Mouse (Mus musculus): ENCODE measurements around the gene Igfbp4. TPM values are rescaled to one million over a fixed set of nuclear protein-coding genes. Genes with fewer than 3 reads are reported as not detected.

Gene Igfbp4
- polyA plus RNA-seq, 1 experiment from 2014 or later, result 966 TPM

DNA sequence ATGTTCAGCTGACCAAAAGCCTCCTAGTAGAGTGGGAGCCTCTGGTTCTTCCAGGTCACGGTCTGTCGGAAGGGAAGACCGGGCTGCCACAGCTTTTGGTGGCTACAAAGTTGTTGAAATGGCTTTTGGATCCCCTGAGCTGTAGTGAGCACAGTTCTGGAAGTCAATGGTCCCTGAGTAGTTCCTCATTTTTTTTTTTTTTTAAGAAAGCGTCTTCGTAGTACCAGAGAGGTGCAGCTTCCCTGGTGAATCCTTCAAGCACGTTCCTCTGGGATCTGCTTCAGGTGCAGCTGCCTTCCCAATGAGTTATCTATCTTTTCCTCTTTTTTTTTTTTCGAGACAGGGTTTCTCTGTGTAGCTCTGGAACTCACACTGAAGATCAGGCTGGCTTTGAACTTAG is 52.7 kb downstream of the Igfbp4 start:
- Histone ChIP-seq H3K27me3 (replicated peaks; ENCODE audit: control insufficient read depth, insufficient read depth, low read length) (no peaks in the 10 kb centered on the region), H3K4me2 (ENCODE audit: low read depth, low read length) (no peak overlapping the region), H3K4me1 (ENCODE audit: control insufficient read depth, insufficient read depth, low read length) (0 out of 2 replicates have a peak, but pooled peaks cover 5% of the 10 kb centered on the region), H3K4me3 (ENCODE audit: low read depth, low read length) (no peak overlapping the region), H3K27ac (replicated peaks; ENCODE audit: low read depth, low read length) (no peak overlapping the region), H3K36me3 (ENCODE audit: control insufficient read depth, insufficient read depth, low read length) (no peaks in the 10 kb centered on the region), H3K9me3 (ENCODE audit: control insufficient read depth, low read length) (no peaks in the 10 kb centered on the region), H3K9ac (ENCODE audit: low read depth, low read length) (no peak overlapping the region)
- no peak for DNase-seq (ENCODE audit: low spot score)
- ATAC-seq (ENCODE audit: low read depth), result no peak
- WGBS, result 91% methylated on average over 7 of the region's 7 CpGs

DNA sequence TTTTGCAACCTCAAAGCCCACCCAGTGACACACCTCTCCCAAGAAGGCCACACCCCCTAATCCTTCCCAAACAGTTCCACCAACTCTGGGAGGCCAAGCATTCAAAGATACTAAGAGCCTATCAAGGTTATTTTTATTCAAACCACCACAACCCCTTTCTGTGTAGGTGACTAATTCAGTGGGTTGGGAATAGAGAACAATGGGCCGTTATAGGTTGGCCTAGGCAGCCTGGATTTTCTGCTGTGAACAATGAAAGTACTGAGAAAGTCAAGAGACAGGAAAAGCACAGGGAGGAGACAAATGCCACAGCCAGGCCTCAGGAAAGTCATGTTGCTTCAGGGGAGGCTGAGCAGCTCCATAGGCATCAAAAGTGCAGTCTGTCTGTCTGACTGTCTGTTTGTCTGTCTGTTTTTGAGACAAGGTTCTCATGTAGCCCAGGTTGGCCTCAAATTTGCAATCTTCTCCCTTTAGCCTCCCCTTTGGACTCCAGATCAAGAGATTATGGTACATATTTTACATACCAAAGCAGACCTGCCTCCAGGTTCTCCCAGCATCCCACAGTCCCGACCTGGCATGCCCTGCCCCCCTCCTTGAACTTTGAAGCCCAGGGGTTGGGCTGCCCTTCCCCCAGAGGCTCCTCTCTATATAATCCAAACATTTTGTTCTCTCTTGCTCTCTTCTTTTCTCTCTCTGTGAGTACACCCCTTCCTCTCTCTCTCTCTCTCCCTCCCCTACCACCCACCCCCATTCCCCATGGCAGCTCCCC is 54.0 kb downstream of the Igfbp4 start:
- Histone ChIP-seq H3K27me3 (replicated peaks; ENCODE audit: control insufficient read depth, insufficient read depth, low read length) (no peaks in the 10 kb centered on the region), H3K4me2 (ENCODE audit: low read depth, low read length) (no peak overlapping the region), H3K4me1 (ENCODE audit: control insufficient read depth, insufficient read depth, low read length) (0 out of 2 replicates have a peak, but pooled peaks cover 5% of the 10 kb centered on the region), H3K9me3 (ENCODE audit: control insufficient read depth, low read length) (no peaks in the 10 kb centered on the region), H3K27ac (replicated peaks; ENCODE audit: low read depth, low read length) (no peak overlapping the region), H3K36me3 (ENCODE audit: control insufficient read depth, insufficient read depth, low read length) (no peaks in the 10 kb centered on the region), H3K9ac (ENCODE audit: low read depth, low read length) (no peak overlapping the region), H3K4me3 (ENCODE audit: low read depth, low read length) (no peak overlapping the region)
- no peak for ATAC-seq (ENCODE audit: low read depth)
- DNase-seq (ENCODE audit: low spot score), result no peak
- WGBS, result 32% methylated on average over 2 of the region's 2 CpGs

DNA sequence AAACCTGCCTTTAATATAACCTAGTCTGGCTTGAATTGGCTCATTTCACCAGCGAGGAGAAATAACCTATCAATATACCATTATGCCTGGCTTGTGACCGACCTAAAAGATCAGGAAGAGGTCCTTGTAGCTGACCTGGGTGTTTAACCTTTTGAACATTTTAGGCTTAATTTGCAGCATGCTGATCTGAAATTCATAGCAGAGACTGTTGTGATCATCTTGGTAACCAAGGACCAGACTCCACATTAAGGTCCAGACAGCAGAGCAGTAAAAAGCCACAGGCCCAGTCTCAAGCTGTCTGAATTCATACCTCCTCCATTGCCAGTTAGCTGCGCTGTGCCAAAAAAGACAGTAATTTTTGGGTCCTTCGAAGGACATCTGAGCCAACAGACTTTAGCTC is 54.7 kb downstream of the Igfbp4 start:
- no peak overlapping the region for H3K4me3 ChIP-seq (ENCODE audit: low read depth, low read length)
- no peak overlapping the region for H3K9ac ChIP-seq (ENCODE audit: low read depth, low read length)
- H3K4me2 ChIP-seq (ENCODE audit: low read depth, low read length), result no peak overlapping the region
- H3K27me3 ChIP-seq (replicated peaks; ENCODE audit: control insufficient read depth, insufficient read depth, low read length), result no peaks in the 10 kb centered on the region
- peak overlapping the region; percentile 36; the same call in 1 of the 2 replicates for H3K27ac ChIP-seq (replicated peaks; ENCODE audit: low read depth, low read length)
- no peaks in the 10 kb centered on the region for H3K36me3 ChIP-seq (ENCODE audit: control insufficient read depth, insufficient read depth, low read length)
- no peaks in the 10 kb centered on the region for H3K9me3 ChIP-seq (ENCODE audit: control insufficient read depth, low read length)
- no peak for ATAC-seq (ENCODE audit: low read depth)
- WGBS, result 48% methylated on average over 4 of the region's 4 CpGs
- peaks cover 7% of the 10 kb centered on the region; the same call in 1 of the 2 replicates for H3K4me1 ChIP-seq (ENCODE audit: control insufficient read depth, insufficient read depth, low read length)
- no peak for DNase-seq (ENCODE audit: low spot score)

DNA sequence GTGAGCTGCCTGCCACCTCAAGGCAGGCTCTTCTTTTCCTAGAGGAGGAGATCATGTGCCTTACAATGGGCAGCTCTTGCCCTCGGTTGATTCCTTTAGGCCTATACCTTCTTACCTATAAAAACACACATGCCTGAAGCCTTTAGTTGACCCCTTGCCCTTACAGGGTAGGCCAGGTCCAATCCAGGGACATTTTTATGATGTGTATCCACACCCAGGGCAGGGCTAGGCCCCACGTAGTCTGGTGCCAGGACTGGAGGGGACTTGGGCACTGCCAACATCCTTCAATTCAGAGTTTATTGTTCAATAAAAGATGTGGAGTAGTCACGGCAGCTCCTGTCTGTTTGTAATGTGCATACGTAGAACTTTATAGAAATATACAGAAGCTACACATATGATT is 55.4 kb downstream of the Igfbp4 start:
- WGBS, result 72% methylated on average over 4 of the region's 4 CpGs

DNA sequence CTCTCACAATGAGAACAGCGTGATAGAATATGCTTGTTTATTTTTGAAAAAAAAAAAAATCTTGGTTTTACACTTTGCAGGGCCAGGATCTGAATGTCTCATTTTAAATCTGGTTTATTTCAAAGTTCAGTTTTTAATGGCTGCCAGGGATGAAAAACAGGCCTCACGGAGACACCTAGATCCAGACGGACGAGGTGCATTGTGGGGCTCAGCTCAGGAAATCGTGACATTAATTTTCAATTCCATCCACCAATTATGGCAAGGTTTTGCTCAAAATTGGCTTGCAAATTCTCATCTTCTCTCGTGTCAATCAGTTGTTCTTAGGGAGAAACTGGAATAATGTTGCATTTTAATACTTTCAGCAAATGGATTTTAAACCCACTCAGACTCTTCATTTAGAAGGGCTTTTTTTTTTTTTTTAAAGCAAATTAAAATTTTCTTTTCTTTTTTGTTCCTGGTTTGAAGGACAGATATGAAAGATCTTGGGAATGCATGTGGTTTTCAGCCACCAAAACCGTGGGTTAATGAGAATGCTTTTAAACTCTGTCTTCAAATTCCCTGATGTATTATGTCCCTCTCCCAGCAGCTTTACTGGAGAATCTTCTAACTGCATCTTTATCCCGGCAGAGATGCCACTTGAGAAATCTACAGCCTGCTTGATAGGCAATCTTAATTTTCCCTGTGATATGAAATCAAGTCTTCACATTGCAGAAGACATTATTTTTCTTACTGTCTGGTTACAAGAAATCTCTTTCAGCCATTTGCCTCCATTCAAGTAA is 56.1 kb downstream of the Igfbp4 start:
- no peaks in the 10 kb centered on the region for H3K36me3 ChIP-seq (ENCODE audit: control insufficient read depth, insufficient read depth, low read length)
- H3K9ac ChIP-seq (ENCODE audit: low read depth, low read length), result no peak overlapping the region
- WGBS, result 44% methylated on average over 8 of the region's 8 CpGs
- H3K4me1 ChIP-seq (ENCODE audit: control insufficient read depth, insufficient read depth, low read length), result peaks cover 8% of the 10 kb centered on the region; the same call in 1 of the 2 replicates
- H3K4me2 ChIP-seq (ENCODE audit: low read depth, low read length), result no peak overlapping the region
- no peak overlapping the region for H3K4me3 ChIP-seq (ENCODE audit: low read depth, low read length)
- no peaks in the 10 kb centered on the region for H3K9me3 ChIP-seq (ENCODE audit: control insufficient read depth, low read length)
- no peaks in the 10 kb centered on the region for H3K27me3 ChIP-seq (replicated peaks; ENCODE audit: control insufficient read depth, insufficient read depth, low read length)
- DNase-seq (ENCODE audit: low spot score) (no peak), ATAC-seq (ENCODE audit: low read depth) (no peak)
- peak overlapping the region; percentile 49 for H3K27ac ChIP-seq (replicated peaks; ENCODE audit: low read depth, low read length)

More for the DNA sequence above, 55.4 kb downstream of the Igfbp4 start:
- DNase-seq (ENCODE audit: low spot score), result no peak
- Histone ChIP-seq H3K36me3 (ENCODE audit: control insufficient read depth, insufficient read depth, low read length) (no peaks in the 10 kb centered on the region), H3K9me3 (ENCODE audit: control insufficient read depth, low read length) (no peaks in the 10 kb centered on the region), H3K27me3 (replicated peaks; ENCODE audit: control insufficient read depth, insufficient read depth, low read length) (no peaks in the 10 kb centered on the region), H3K27ac (replicated peaks; ENCODE audit: low read depth, low read length) (peak overlapping the region; percentile 70; the same call in 1 of the 2 replicates), H3K4me1 (ENCODE audit: control insufficient read depth, insufficient read depth, low read length) (peaks cover 8% of the 10 kb centered on the region; the same call in 1 of the 2 replicates), H3K9ac (ENCODE audit: low read depth, low read length) (no peak overlapping the region), H3K4me3 (ENCODE audit: low read depth, low read length) (no peak overlapping the region), H3K4me2 (ENCODE audit: low read depth, low read length) (no peak overlapping the region)
- no peak for ATAC-seq (ENCODE audit: low read depth)

DNA sequence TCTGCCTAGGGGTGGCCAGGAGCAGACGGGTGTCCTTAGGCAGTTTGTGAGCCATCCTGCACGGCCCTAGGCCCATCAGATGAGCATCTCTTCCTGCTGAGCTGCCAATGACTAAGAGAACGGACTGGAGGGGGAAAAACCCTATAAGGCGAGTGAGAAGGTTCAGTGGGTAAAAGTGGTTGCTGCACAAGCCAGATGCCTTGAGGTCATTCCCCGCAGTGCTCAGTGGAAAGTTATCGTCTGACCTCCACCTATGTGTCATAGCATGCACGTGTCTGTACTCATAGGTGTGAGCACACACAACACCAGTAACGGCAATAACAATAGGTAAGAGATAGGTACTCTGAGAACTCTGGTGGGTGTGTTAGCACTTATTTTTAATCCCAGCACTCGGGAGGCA is 57.9 kb downstream of the Igfbp4 start:
- DNase-seq (ENCODE audit: low spot score) (no peak), ATAC-seq (ENCODE audit: low read depth) (no peak)
- H3K4me2 ChIP-seq (ENCODE audit: low read depth, low read length), result no peak overlapping the region
- no peaks in the 10 kb centered on the region for H3K9me3 ChIP-seq (ENCODE audit: control insufficient read depth, low read length)
- WGBS, result 93% methylated on average over 9 of the region's 9 CpGs
- no peak overlapping the region for H3K4me3 ChIP-seq (ENCODE audit: low read depth, low read length)
- no peak overlapping the region for H3K9ac ChIP-seq (ENCODE audit: low read depth, low read length)
- no peaks in the 10 kb centered on the region for H3K27me3 ChIP-seq (replicated peaks; ENCODE audit: control insufficient read depth, insufficient read depth, low read length)
- H3K27ac ChIP-seq (replicated peaks; ENCODE audit: low read depth, low read length), result no peak overlapping the region
- no peaks in the 10 kb centered on the region for H3K36me3 ChIP-seq (ENCODE audit: control insufficient read depth, insufficient read depth, low read length)
- peaks cover 8% of the 10 kb centered on the region; the same call in 1 of the 2 replicates for H3K4me1 ChIP-seq (ENCODE audit: control insufficient read depth, insufficient read depth, low read length)

DNA sequence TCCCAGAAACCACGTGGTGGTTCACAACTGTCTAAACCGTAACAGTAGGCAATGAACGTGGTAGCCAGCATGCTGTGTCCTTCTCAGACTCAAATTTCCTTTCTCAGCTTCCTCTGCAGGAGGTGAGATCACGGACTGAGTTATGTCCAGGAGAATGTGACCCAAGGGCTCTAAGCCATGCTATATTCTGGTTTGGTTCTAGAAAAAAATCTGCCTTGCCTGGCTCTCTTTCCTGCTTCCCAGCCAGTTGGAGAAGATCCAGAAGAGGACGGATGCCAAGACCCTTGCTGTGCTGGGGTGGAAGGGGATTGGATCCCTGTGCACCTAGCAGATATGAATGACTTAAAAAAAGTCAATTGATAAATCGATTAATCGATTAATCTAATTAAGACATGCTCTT is 58.5 kb downstream of the Igfbp4 start:
- no peak overlapping the region for H3K4me2 ChIP-seq (ENCODE audit: low read depth, low read length)
- H3K36me3 ChIP-seq (ENCODE audit: control insufficient read depth, insufficient read depth, low read length), result no peaks in the 10 kb centered on the region
- H3K9ac ChIP-seq (ENCODE audit: low read depth, low read length), result no peak overlapping the region
- ATAC-seq (ENCODE audit: low read depth) (no peak), DNase-seq (ENCODE audit: low spot score) (no peak)
- H3K9me3 ChIP-seq (ENCODE audit: control insufficient read depth, low read length), result no peaks in the 10 kb centered on the region
- H3K4me3 ChIP-seq (ENCODE audit: low read depth, low read length), result no peak overlapping the region
- no peaks in the 10 kb centered on the region for H3K27me3 ChIP-seq (replicated peaks; ENCODE audit: control insufficient read depth, insufficient read depth, low read length)
- WGBS, result 75% methylated on average over 7 of the region's 7 CpGs
- H3K27ac ChIP-seq (replicated peaks; ENCODE audit: low read depth, low read length), result no peak overlapping the region
- peaks cover 8% of the 10 kb centered on the region; the same call in 1 of the 2 replicates for H3K4me1 ChIP-seq (ENCODE audit: control insufficient read depth, insufficient read depth, low read length)

DNA sequence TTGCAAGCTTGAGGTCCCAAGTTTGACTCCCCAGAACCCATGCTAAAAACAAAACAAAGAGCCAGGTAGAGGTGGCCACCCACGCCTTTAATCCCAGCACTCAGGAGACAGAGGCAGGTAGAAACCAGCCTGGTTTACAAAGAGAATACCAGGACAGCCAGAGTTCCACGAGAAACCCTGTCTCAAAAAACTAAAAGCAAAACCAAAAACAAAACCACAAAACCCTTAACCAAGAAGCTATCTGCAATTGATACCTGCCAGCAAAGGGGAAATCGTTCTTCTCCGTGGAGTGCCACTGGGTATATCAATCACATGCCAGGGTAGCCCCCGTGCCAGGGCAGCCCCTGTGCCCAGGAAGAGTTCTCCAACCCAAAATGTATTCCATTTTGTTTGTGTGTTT is 59.2 kb downstream of the Igfbp4 start:
- Histone ChIP-seq H3K4me1 (ENCODE audit: control insufficient read depth, insufficient read depth, low read length) (peaks cover 8% of the 10 kb centered on the region; the same call in 1 of the 2 replicates), H3K4me3 (ENCODE audit: low read depth, low read length) (no peak overlapping the region), H3K27me3 (replicated peaks; ENCODE audit: control insufficient read depth, insufficient read depth, low read length) (no peaks in the 10 kb centered on the region), H3K9ac (ENCODE audit: low read depth, low read length) (no peak overlapping the region), H3K4me2 (ENCODE audit: low read depth, low read length) (no peak overlapping the region), H3K27ac (replicated peaks; ENCODE audit: low read depth, low read length) (no peak overlapping the region; the same call in 1 of the 2 replicates), H3K36me3 (ENCODE audit: control insufficient read depth, insufficient read depth, low read length) (no peaks in the 10 kb centered on the region), H3K9me3 (ENCODE audit: control insufficient read depth, low read length) (no peaks in the 10 kb centered on the region)
- 75% methylated on average over 5 of the region's 5 CpGs for WGBS
- DNase-seq (ENCODE audit: low spot score) (no peak), ATAC-seq (ENCODE audit: low read depth) (no peak)
